Mouse (Mus musculus): Measurements from ENCODE around the gene Sgta.
A peak's percentile ranks its signal among the peaks of the same experiment; 100 is the strongest.
"Not testable (repeated sequence)": the region's sequence is repeated elsewhere in the genome, so short reads cannot be mapped to it uniquely, and the experiment has no call there.

Sgta gene

GRCm38 (mm10) chr10:81059603-81060543, at the start of gene Sgta:
Sgta (minus strand) TSS chr10:81060181.
- peak; percentile 99 for DNase-seq

DNA sequence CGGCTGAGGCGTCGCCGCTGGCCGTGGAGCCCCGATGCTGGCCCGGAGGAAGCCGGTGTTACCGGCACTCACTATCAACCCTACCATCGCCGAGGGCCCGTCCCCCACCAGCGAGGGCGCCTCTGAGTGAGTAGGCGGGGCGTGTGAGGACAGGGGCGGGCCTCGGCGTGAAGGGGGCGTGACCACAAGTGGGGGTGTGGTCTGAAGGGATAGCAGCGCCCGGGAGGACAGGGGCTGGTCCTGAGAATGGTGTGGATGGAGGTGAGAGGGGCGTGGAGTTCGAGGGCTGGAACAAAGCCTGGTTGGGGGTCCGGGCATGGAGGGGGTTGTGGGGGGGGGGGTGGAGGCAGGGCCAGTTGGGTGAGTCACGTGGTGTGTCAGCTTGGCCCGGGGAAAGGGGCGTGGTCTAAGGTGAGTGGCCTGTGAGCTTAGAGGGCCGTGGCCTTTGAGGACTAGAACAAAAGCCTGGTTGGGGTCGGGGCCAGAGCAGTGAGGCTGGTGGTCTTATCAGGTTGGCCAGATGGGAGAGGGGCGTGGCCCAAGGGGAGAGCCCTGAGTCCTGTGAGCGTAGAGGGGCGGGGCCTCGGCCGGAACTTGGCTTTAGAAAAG, 46.2 kb upstream of the Sgta start:
- peak in 1 of 2 experiments; percentile 86 for DNase-seq

DNA sequence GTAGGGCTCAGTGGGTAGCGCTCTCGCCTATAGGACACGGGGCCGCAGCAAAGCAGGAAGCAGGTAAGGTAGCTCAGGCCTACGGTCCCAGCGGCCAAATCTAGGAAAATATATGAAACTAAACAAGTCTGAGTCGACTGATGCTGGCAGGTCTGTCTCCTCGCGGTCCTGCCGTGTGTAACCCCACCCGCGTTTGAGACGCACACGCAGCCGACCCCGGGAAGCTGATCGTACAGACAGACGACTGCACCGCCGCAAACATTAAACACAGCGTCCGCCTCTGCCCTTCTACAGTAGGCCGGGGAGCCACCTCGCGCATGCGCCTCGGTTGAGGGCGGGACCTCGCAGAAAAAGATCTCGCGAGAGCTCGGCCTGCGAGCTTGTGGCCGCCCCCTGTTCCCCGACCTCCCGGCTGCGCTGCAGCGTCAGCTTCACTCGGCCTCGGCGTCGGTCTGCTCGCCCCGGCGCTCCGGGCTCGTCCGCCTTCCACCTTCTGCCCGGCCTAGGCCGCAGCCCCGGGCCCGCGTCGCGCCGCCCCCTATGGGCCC, 45.7 kb upstream of the Sgta start, which contains the start of gene Map2k2:
Map2k2 (plus strand) TSS at position 351 of the 548 bp plus-strand sequence.
- peak; percentile 97 to 98 for DNase-seq

GRCm38 (mm10) chr10:81094931-81095678, 35.1 kb upstream of the Sgta start:
- DNase-seq, result no peak

GRCm38 (mm10) chr10:81092465-81093250, 32.7 kb upstream of the Sgta start:
- DNase-seq, result no peak

GRCm38 (mm10) chr10:81090621-81091020, 30.6 kb upstream of the Sgta start:
- peak in 1 of 2 experiments; percentile 3 for DNase-seq

DNA sequence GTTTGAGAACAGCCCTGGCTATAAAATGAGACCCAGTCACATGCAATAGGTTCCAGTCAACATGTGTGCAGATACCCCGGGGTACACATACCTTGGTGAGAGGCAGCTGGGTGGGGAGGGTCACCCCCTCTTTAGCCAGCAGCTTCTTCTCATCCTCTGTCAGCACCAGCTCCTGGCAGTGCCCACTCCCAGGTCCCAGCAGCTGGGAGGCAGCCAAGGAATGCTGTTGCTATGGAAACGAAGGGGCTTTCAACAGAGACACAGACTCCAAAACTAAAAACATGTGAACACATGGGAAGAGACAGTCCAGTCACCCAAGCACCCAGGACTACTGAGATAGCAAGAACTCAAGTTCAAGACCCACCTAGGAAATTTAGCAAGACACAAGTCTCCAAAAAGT, 29.2 kb upstream of the Sgta start:
- DNase-seq, result no peak

DNA sequence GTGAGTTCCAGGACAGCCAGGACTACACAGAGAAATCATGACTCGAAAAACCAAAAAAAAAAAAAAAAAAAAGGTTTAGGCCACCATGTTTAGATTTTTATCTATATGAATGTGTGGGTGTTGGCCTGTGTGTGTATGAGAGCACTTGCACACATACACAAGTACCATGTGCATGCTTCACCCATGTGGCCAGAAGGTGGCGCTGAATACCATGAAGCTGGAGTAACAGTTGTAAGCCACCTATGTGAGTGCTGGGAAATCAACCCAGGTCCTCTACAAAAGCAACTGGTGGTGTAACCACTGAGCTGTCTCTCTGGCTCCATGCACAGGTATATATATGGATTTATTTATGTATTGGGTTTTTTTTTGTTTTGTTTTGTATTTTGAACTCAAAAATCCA, 27.0 kb upstream of the Sgta start:
- peak in 1 of 2 experiments; percentile 55 for DNase-seq

GRCm38 (mm10) chr10:81082168-81082960, 22.4 kb upstream of the Sgta start:
- peak; percentile 87 for DNase-seq

DNA sequence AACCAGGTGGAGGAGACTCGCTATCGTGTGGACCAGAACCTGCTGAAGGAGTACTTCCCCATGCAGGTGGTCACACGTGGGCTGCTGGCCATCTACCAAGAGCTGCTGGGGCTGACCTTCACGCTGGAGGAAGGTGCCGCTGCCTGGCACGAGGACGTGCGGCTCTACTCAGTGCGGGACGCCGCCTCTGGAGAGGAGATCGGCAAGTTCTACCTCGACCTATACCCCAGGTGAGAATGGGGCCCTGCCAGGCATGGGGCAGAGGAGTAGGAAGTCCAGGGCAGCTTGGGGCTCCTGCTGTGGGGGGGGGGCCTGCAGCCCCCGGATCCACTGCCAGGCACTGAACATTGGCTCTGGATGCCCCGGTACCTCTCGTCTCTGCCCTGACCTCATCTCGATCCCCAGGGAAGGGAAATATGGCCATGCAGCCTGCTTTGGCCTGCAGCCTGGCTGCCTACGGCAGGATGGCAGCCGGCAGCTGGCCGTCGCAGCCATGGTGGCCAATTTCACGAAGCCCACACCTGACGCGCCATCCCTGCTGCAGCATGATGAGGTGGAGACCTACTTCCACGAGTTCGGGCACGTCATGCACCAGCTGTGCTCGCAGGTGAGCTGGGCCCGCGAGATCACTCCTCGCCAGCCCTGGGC, 20.2 kb upstream of the Sgta start:
- peak; percentile 53 to 60 for DNase-seq

- DNase-seq, result no peak
Observed at GRCm38 (mm10) chr10:81077916-81078315, 17.9 kb upstream of the Sgta start.

DNA sequence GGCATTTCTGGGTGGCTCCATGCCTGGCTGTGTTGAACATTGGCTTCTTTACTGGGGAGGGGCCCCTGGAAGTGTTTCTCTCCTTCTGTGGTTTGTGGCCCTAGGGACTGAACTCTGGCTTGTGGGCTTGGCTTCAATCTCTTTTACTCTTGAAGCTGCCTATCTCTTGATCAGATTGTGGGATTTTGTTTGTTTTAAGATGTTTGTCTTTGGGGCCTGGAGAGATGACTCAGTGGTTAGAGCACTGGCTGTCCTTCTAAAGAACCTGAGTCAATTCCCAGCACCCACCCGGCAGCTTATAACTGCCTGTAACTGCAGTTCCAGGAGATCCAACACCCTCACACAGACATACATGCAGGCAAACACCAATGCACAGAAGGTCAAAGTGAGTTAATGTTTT, 16.4 kb upstream of the Sgta start:
- DNase-seq, result no peak

- DNase-seq, result no peak
Observed at GRCm38 (mm10) chr10:81075734-81076133, 15.8 kb upstream of the Sgta start.

- DNase-seq, result no peak
Observed at GRCm38 (mm10) chr10:81073464-81073863, 13.5 kb upstream of the Sgta start.

DNA sequence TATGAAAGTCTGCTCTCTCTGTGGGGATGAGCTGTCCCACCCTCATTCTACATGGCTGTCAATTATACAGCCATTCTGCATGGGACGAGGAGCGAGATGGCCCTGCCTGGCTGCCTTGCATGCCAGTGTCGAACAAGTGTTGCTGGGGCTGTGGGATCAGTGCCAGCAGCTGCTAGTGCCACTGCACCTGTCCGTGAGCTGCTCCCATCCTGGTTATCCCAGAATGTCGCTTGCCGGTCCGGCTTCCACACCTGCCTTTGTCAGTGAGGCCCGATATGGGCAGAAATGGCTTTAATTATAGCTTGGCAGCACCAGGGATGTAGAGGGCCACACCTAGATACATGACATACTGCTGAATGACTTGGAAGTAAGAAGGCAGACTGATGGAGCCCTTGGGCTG, 12.3 kb upstream of the Sgta start:
- DNase-seq, result no peak

- peak; percentile 97 to 98 for DNase-seq
Observed at GRCm38 (mm10) chr10:81069836-81070235, 9.9 kb upstream of the Sgta start, which contains the start of gene Thop1. Thop1 (plus strand) TSS chr10:81070035.

DNA sequence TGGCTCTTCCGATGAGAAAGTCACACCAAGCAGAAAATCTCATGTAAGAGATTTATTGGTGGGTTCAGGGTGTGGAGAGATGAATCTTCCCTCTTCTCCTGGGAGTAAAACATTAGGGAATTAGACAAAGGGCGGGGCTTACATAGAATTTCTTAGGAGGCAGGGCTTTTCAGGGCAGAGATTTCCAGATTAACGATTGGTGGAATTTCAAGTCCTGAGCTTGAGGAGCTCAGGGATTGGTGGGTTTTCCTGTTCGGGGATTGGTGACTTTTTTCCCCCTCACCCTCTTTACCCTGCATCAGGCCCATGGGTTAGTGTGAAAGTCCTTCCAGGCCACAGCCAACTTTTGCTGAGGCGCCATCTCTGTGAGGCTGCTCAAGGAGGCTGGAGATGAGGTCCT, 8.7 kb upstream of the Sgta start:
- DNase-seq, result no peak

DNA sequence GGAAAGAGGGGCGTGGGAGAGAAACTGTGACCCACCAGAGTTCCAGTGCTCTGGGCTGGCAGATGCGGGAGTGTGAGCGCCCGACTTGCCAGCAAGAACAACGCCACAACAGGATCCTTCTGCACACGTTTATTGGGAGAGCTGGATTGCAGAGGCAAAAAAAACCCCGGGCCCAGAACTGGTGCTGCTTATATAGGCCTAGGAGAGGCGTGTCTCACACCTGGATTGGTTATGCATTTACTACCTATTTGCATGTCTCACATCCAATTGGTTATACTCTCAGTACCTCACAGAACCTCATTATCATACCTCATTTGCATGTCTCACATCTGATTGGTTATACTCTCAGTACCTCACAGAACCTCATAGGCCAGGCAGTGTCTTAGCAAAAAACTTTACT, 4.5 kb upstream of the Sgta start:
- DNase-seq, result not testable (repeated sequence)

DNA sequence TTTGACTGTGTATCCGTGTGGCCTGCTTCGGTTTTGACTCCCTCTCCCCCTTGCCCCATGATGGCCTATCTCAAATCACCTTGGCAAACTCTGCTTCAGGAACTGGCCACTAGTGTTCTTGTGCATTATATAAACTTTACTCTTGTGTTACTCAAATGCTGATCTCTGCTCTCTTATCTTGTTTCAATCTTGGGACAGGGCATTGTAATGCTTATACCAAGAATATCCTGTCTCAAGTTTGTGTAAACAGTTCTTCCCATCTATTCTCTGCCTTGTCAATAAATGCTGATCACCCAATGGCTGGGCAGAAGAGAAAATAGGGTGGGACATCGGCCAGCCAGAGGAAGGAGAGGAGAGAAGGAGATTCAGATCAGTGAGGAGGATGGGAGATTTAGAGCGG, 2.7 kb upstream of the Sgta start:
- no peak for DNase-seq

DNA sequence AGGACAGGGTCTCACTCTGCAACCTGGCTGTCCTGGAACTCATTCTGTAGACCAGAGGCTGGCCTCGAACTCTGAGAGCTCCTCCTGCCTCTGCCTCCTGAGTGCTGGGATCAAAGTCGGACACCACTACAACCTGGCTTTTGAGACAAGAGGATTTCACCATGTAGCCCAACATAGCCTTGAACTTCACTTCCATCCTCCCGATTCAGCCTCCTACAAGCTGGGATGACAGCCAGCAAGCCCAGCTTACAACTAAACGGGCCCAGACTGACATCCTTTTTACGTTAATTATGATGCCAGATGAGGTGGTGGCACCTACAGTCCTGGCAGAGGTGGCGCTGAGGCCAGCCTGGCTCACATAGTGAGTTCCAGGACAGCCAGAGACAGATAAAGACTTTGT, 1.1 kb downstream of the Sgta start:
- no peak for DNase-seq

Measured in cerebellum, postnatal 25 days (tissue).